Mouse (Mus musculus): Measurements from ENCODE around the gene Olfr885. TPM values are rescaled to one million over a fixed set of nuclear protein-coding genes. Genes with fewer than 3 reads are reported as not detected.

The Olfr885 gene
- polyA plus RNA-seq (2012) = not detected in 2 replicates

DNA sequence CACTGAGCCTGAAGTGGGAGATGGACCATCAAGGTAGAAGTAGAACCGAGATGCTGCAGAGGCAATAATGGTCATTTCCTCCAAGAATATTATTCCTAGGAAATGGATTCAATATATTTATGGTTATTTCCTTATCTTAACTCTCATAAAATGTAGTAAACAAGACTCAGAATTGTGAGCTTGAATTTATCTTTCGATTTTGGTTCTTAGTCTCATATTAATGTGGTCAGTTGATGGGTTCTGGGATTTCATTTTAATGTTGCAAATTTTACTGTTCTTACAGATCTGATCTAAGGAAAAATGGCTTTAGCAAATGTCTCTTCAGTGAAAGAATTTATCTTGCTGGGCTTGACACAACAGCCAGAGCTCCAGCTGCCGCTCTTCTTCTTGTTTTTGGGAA is at the start of gene Olfr885:
Gene Olfr885 (plus strand): TSS at position 301 of the 400 bp plus-strand sequence.

GRCm38 (mm10) chr9:38025508-38025907 is 35.6 kb upstream of the Olfr885 start, which contains the start of gene Olfr883:
Gene Olfr883 (plus strand): TSS chr9:38025808.

GRCm38 (mm10) chr9:38046255-38046654 is 14.9 kb upstream of the Olfr885 start, which contains the start of gene Olfr884:
Gene Olfr884 (plus strand): TSS chr9:38046555.

GRCm38 (mm10) chr9:38083772-38084171 is 22.6 kb downstream of the Olfr885 start, which contains the start of gene Olfr887:
Gene Olfr887 (plus strand): TSS chr9:38084072.

GRCm38 (mm10) chr9:38107828-38108227 is 46.7 kb downstream of the Olfr885 start, which contains the start of gene Olfr888:
Gene Olfr888 (plus strand): TSS chr9:38108128.

Other genes starting within 250 kb of the Olfr885 start
- not detected in 2 replicates for gene Olfr877, start 207.1 kb upstream of the Olfr885 start, polyA plus RNA-seq (2012)
- not detected in 2 replicates for gene Olfr145, start 164.6 kb upstream of the Olfr885 start, polyA plus RNA-seq (2012)
- 0.04 TPM in 1 of 2 replicates, not detected in the other for gene Olfr878, start 143.5 kb upstream of the Olfr885 start, polyA plus RNA-seq (2012)
- not detected in 2 replicates for gene Olfr881, start 69.5 kb upstream of the Olfr885 start, polyA plus RNA-seq (2012)
- gene Olfr883, start 35.5 kb upstream of the Olfr885 start, polyA plus RNA-seq (2012) = not detected in 2 replicates
- gene Olfr884, start 14.8 kb upstream of the Olfr885 start, polyA plus RNA-seq (2012) = not detected in 2 replicates
- 0.03 TPM in 1 of 2 replicates, not detected in the other for gene Olfr887, start 22.8 kb downstream of the Olfr885 start, polyA plus RNA-seq (2012)
- gene Olfr888, start 46.8 kb downstream of the Olfr885 start, polyA plus RNA-seq (2012) = not detected in 2 replicates
- not detected in 2 replicates for gene Olfr889, start 53.9 kb downstream of the Olfr885 start, polyA plus RNA-seq (2012)
- not detected in 2 replicates for gene Olfr890, start 81.2 kb downstream of the Olfr885 start, polyA plus RNA-seq (2012)
- gene Olfr891, start 119.5 kb downstream of the Olfr885 start, polyA plus RNA-seq (2012) = not detected in 2 replicates
- gene Olfr893, start 147.0 kb downstream of the Olfr885 start, polyA plus RNA-seq (2012) = not detected in 2 replicates
- not detected in 2 replicates for gene Olfr894, start 156.7 kb downstream of the Olfr885 start, polyA plus RNA-seq (2012)
- gene Olfr143, start 191.5 kb downstream of the Olfr885 start, polyA plus RNA-seq (2012) = not detected in 2 replicates
- gene Olfr895, start 206.5 kb downstream of the Olfr885 start, polyA plus RNA-seq (2012) = not detected in 2 replicates
- not detected in 2 replicates for gene Olfr896-ps1, start 229.8 kb downstream of the Olfr885 start, polyA plus RNA-seq (2012)